Mouse (Mus musculus) small intestine, adult 2 months (tissue): Measurements from ENCODE around the gene P2rx2.

Experiments
- CTCF ChIP-seq: fragments of 200-500 bp; IDR thresholded peaks from 2 replicates; pipeline ENCODE4 v1.5.1; 2012; ENCODE audit warnings: low read depth, mild to moderate bottlenecking, control low read depth, inconsistent platforms, low read length, moderate library complexity, mixed read lengths; ENCODE audit not compliant: insufficient replicate concordance, insufficient read length; ENCODE audit errors: extremely low read depth
- POLR2A ChIP-seq: fragments of 200-500 bp; IDR thresholded peaks from 2 replicates; pipeline ENCODE4 v1.6.1; 2012; ENCODE audit warnings: low read depth, mild to moderate bottlenecking, control low read depth, inconsistent platforms, low read length, moderate library complexity

DNA sequence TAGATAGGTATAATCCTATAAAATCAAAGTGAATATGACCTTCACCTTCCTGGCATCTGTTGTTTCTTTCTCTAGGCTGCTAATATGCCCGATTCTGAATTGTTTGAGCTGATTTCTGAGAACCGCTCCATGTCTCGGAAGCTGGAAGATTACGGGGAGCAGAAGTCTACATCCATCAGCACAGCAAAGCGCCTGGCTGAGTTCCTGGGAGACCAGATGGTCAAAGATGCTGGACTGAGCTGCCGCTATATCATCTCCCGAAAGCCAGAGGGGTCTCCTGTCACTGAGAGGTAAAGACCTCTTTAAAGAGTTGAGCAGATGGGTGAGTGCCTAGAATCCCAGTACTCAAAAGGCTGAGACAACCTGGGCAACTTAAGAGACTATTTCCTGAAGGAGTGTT, 34.2 kb downstream of the P2rx2 start:
- TF ChIP-seq CTCF = no peak
- no peak for TF ChIP-seq POLR2A
